Mouse (Mus musculus): Measurements from ENCODE around the gene Bend7.

GRCm38 (mm10) chr2:4784012-4784411 is 66.4 kb downstream of the Bend7 start:
- TF ChIP-seq CTCF (IDR thresholded peaks at IDR 0.05; ENCODE audit: low read depth) (no peak), EP300 (IDR thresholded peaks at IDR 0.05; ENCODE audit: low read depth) (no peak)

Data from liver, embryonic 14.5 days (tissue).